Mouse (Mus musculus): Measurements from ENCODE around the gene Dglucy. TPM values are rescaled to one million over a fixed set of nuclear protein-coding genes. Genes with fewer than 3 reads are reported as not detected.

Dglucy gene
- polyA plus RNA-seq, 1 experiment from 2014 or later, result 2.6 TPM

GRCm38 (mm10) chr12:100813901-100814300 lies 35.0 kb downstream of the Dglucy start:
- Histone ChIP-seq H3K27ac (ENCODE audit: low read length) (no peak overlapping the region), H3K9ac (replicated peaks; ENCODE audit: low read depth, low read length) (no peak overlapping the region), H3K4me3 (ENCODE audit: low read depth, low read length) (no peak overlapping the region), H3K4me1 (ENCODE audit: control insufficient read depth, insufficient read depth, low read length) (no peaks in the 10 kb centered on the region), H3K36me3 (ENCODE audit: control insufficient read depth, insufficient read depth, low read length) (no peaks in the 10 kb centered on the region), H3K9me3 (ENCODE audit: control insufficient read depth, low read depth, low read length) (no peaks in the 10 kb centered on the region), H3K4me2 (replicated peaks; ENCODE audit: low read depth, low read length) (no peak overlapping the region), H3K27me3 (ENCODE audit: control insufficient read depth, insufficient read depth, low read length) (no peaks in the 10 kb centered on the region)
- WGBS, result 86% methylated on average over 2 of the region's 2 CpGs
- no peak for ATAC-seq (ENCODE audit: insufficient number of reproducible peaks, insufficient read depth, low FRiP score, low read depth)

- H3K36me3 ChIP-seq (ENCODE audit: control insufficient read depth, insufficient read depth, low read length), result no peaks in the 10 kb centered on the region
- no peak overlapping the region for H3K4me3 ChIP-seq (ENCODE audit: low read depth, low read length)
- WGBS, result 82% methylated on average over 3 of the region's 3 CpGs
- no peak overlapping the region for H3K9ac ChIP-seq (replicated peaks; ENCODE audit: low read depth, low read length)
- H3K4me1 ChIP-seq (ENCODE audit: control insufficient read depth, insufficient read depth, low read length), result no peaks in the 10 kb centered on the region
- H3K9me3 ChIP-seq (ENCODE audit: control insufficient read depth, low read depth, low read length), result no peaks in the 10 kb centered on the region
- H3K27me3 ChIP-seq (ENCODE audit: control insufficient read depth, insufficient read depth, low read length), result no peaks in the 10 kb centered on the region
- no peak for ATAC-seq (ENCODE audit: insufficient number of reproducible peaks, insufficient read depth, low FRiP score, low read depth)
- H3K27ac ChIP-seq (ENCODE audit: low read length), result no peak overlapping the region
- H3K4me2 ChIP-seq (replicated peaks; ENCODE audit: low read depth, low read length), result no peak overlapping the region
Measured at GRCm38 (mm10) chr12:100814671-100815070, 35.8 kb downstream of the Dglucy start.

- Histone ChIP-seq H3K36me3 (ENCODE audit: control insufficient read depth, insufficient read depth, low read length) (no peaks in the 10 kb centered on the region), H3K27me3 (ENCODE audit: control insufficient read depth, insufficient read depth, low read length) (no peaks in the 10 kb centered on the region), H3K9ac (replicated peaks; ENCODE audit: low read depth, low read length) (no peak overlapping the region), H3K4me2 (replicated peaks; ENCODE audit: low read depth, low read length) (no peak overlapping the region), H3K27ac (ENCODE audit: low read length) (no peak overlapping the region), H3K9me3 (ENCODE audit: control insufficient read depth, low read depth, low read length) (no peaks in the 10 kb centered on the region), H3K4me1 (ENCODE audit: control insufficient read depth, insufficient read depth, low read length) (no peaks in the 10 kb centered on the region), H3K4me3 (ENCODE audit: low read depth, low read length) (no peak overlapping the region)
- ATAC-seq (ENCODE audit: insufficient number of reproducible peaks, insufficient read depth, low FRiP score, low read depth), result no peak
- 77% methylated on average over 5 of the region's 5 CpGs for WGBS
Measured at GRCm38 (mm10) chr12:100816906-100817305, 38.0 kb downstream of the Dglucy start.

DNA sequence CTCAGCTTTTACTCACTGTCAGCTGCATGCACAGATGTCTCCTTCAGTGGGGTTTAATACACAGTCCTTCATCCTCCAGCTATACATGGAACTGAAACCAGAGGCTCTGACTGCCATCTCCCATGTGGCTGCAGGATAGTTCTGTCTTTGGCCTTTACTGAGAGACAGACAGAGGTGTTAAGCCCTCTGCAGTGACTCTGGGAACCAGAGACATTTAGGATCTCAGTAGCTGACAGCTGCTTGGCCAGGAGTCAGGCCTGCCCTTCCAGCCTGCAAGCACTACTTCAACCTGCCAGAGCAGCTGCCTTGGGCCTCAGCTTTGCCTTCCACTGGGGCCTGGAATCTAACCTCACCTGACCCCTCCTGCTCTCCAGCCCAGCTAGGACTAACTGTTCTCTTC lies 41.1 kb downstream of the Dglucy start:
- no peak overlapping the region for H3K9ac ChIP-seq (replicated peaks; ENCODE audit: low read depth, low read length)
- H3K36me3 ChIP-seq (ENCODE audit: control insufficient read depth, insufficient read depth, low read length), result no peaks in the 10 kb centered on the region
- H3K4me1 ChIP-seq (ENCODE audit: control insufficient read depth, insufficient read depth, low read length), result no peaks in the 10 kb centered on the region
- no peaks in the 10 kb centered on the region for H3K27me3 ChIP-seq (ENCODE audit: control insufficient read depth, insufficient read depth, low read length)
- H3K4me3 ChIP-seq (ENCODE audit: low read depth, low read length), result no peak overlapping the region
- no peak overlapping the region for H3K27ac ChIP-seq (ENCODE audit: low read length)
- ATAC-seq (ENCODE audit: insufficient number of reproducible peaks, insufficient read depth, low FRiP score, low read depth), result no peak
- H3K4me2 ChIP-seq (replicated peaks; ENCODE audit: low read depth, low read length), result no peak overlapping the region
- H3K9me3 ChIP-seq (ENCODE audit: control insufficient read depth, low read depth, low read length), result no peaks in the 10 kb centered on the region

DNA sequence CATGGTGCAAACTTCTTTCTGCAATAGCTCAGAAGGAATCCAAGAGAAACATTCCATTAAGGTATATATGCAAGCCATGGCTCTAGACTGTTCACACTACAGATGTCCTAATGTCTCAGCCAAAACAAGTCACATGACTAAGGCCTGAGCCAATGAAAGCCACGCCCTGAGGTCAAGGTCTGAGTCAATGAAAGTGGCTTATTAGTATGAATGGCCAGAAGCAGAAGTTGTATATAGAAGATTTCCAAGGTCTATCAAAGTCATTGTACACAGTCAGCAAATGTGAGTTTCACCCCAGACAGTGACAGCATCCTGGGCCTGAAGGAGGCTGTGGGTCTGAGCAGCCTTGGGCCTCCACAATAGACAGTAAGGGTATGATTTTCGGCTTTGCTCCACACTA lies 52.2 kb downstream of the Dglucy start:
- Histone ChIP-seq H3K27ac (ENCODE audit: low read length) (no peak overlapping the region), H3K9me3 (ENCODE audit: control insufficient read depth, low read depth, low read length) (no peaks in the 10 kb centered on the region), H3K4me1 (ENCODE audit: control insufficient read depth, insufficient read depth, low read length) (no peaks in the 10 kb centered on the region), H3K9ac (replicated peaks; ENCODE audit: low read depth, low read length) (no peak overlapping the region), H3K36me3 (ENCODE audit: control insufficient read depth, insufficient read depth, low read length) (no peaks in the 10 kb centered on the region), H3K27me3 (ENCODE audit: control insufficient read depth, insufficient read depth, low read length) (no peaks in the 10 kb centered on the region), H3K4me2 (replicated peaks; ENCODE audit: low read depth, low read length) (no peak overlapping the region), H3K4me3 (ENCODE audit: low read depth, low read length) (no peak overlapping the region)
- 78% methylated on average over 2 of the region's 2 CpGs for WGBS
- no peak for ATAC-seq (ENCODE audit: insufficient number of reproducible peaks, insufficient read depth, low FRiP score, low read depth)

- no peaks in the 10 kb centered on the region for H3K27me3 ChIP-seq (ENCODE audit: control insufficient read depth, insufficient read depth, low read length)
- no peak overlapping the region for H3K27ac ChIP-seq (ENCODE audit: low read length)
- no peak overlapping the region for H3K4me2 ChIP-seq (replicated peaks; ENCODE audit: low read depth, low read length)
- H3K9ac ChIP-seq (replicated peaks; ENCODE audit: low read depth, low read length), result no peak overlapping the region
- H3K4me3 ChIP-seq (ENCODE audit: low read depth, low read length), result no peak overlapping the region
- H3K9me3 ChIP-seq (ENCODE audit: control insufficient read depth, low read depth, low read length), result no peaks in the 10 kb centered on the region
- ATAC-seq (ENCODE audit: insufficient number of reproducible peaks, insufficient read depth, low FRiP score, low read depth), result no peak
- H3K4me1 ChIP-seq (ENCODE audit: control insufficient read depth, insufficient read depth, low read length), result no peaks in the 10 kb centered on the region
- H3K36me3 ChIP-seq (ENCODE audit: control insufficient read depth, insufficient read depth, low read length), result no peaks in the 10 kb centered on the region
- WGBS, result 69% methylated on average over 8 of the region's 8 CpGs
Measured at GRCm38 (mm10) chr12:100831629-100832325, 52.9 kb downstream of the Dglucy start.

- Histone ChIP-seq H3K4me1 (ENCODE audit: control insufficient read depth, insufficient read depth, low read length) (no peaks in the 10 kb centered on the region), H3K27me3 (ENCODE audit: control insufficient read depth, insufficient read depth, low read length) (no peaks in the 10 kb centered on the region), H3K36me3 (ENCODE audit: control insufficient read depth, insufficient read depth, low read length) (no peaks in the 10 kb centered on the region), H3K9ac (replicated peaks; ENCODE audit: low read depth, low read length) (no peak overlapping the region), H3K4me3 (ENCODE audit: low read depth, low read length) (no peak overlapping the region), H3K4me2 (replicated peaks; ENCODE audit: low read depth, low read length) (no peak overlapping the region), H3K27ac (ENCODE audit: low read length) (no peak overlapping the region), H3K9me3 (ENCODE audit: control insufficient read depth, low read depth, low read length) (no peaks in the 10 kb centered on the region)
- no peak for ATAC-seq (ENCODE audit: insufficient number of reproducible peaks, insufficient read depth, low FRiP score, low read depth)
- 84% methylated on average over 3 of the region's 3 CpGs for whole genome bisulfite sequencing
Measured at GRCm38 (mm10) chr12:100837208-100837607, 58.4 kb downstream of the Dglucy start.

DNA sequence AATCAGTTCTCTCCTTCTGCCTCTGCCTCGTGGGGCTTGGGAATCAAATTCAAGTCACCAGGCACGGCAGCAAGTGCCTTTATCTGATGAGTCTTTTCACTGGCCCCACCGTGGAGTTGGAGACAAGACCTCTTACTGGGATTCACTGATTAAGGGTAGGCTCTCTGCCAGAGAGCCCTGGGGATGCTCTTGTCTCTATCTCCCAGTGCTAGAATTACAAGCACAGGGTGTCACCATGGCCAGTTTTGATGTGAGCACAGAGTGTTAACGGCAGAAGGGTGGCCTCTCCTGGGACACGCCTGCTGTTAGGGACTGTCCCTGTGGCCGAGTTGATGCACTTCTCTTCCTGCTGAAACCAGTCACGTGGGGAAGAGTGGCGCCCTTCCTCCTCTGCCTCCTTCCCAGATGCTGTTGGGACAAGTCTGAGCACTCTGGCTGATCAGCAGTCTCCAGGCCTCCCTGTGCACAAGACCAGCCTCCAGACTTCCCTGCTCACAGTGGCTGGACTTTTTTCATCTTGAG lies 60.3 kb downstream of the Dglucy start:
- no peak overlapping the region for H3K27ac ChIP-seq (ENCODE audit: low read length)
- no peaks in the 10 kb centered on the region for H3K9me3 ChIP-seq (ENCODE audit: control insufficient read depth, low read depth, low read length)
- no peak overlapping the region for H3K4me3 ChIP-seq (ENCODE audit: low read depth, low read length)
- 38% methylated on average over 8 of the region's 8 CpGs for WGBS
- ATAC-seq (ENCODE audit: insufficient number of reproducible peaks, insufficient read depth, low FRiP score, low read depth), result no peak
- H3K27me3 ChIP-seq (ENCODE audit: control insufficient read depth, insufficient read depth, low read length), result no peaks in the 10 kb centered on the region
- H3K36me3 ChIP-seq (ENCODE audit: control insufficient read depth, insufficient read depth, low read length), result no peaks in the 10 kb centered on the region
- H3K4me1 ChIP-seq (ENCODE audit: control insufficient read depth, insufficient read depth, low read length), result no peaks in the 10 kb centered on the region
- H3K4me2 ChIP-seq (replicated peaks; ENCODE audit: low read depth, low read length), result no peak overlapping the region
- H3K9ac ChIP-seq (replicated peaks; ENCODE audit: low read depth, low read length), result no peak overlapping the region

DNA sequence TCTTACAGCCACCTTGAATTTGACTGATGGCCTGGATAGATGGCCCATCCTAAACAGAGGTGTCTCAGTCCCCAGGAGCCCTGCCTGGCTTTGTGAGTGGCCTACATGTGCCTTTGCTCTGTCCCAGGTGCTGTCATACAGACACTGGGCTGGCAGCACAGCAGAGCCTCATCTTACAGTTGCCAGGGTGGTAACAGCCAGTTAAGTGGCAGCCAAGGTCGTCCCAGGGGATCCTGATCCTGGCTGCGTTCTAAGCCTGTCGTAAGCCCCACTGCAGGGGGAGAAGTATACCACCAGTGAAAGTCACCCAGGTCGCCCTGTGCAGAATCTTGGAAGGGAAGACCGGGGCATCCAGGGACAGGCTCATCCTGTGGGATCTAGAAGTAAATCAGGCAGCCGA lies 61.1 kb downstream of the Dglucy start:
- Histone ChIP-seq H3K4me3 (ENCODE audit: low read depth, low read length) (no peak overlapping the region), H3K27me3 (ENCODE audit: control insufficient read depth, insufficient read depth, low read length) (no peaks in the 10 kb centered on the region), H3K36me3 (ENCODE audit: control insufficient read depth, insufficient read depth, low read length) (no peaks in the 10 kb centered on the region), H3K4me1 (ENCODE audit: control insufficient read depth, insufficient read depth, low read length) (no peaks in the 10 kb centered on the region), H3K9me3 (ENCODE audit: control insufficient read depth, low read depth, low read length) (no peaks in the 10 kb centered on the region), H3K4me2 (replicated peaks; ENCODE audit: low read depth, low read length) (no peak overlapping the region), H3K27ac (ENCODE audit: low read length) (no peak overlapping the region), H3K9ac (replicated peaks; ENCODE audit: low read depth, low read length) (no peak overlapping the region)
- WGBS, result 89% methylated on average over 6 of the region's 6 CpGs
- ATAC-seq (ENCODE audit: insufficient number of reproducible peaks, insufficient read depth, low FRiP score, low read depth), result no peak
